Mouse (Mus musculus) liver, embryonic 15.5 days (tissue): Measurements from ENCODE around the gene Slc2a3. TPM values are rescaled to one million over a fixed set of nuclear protein-coding genes. Genes with fewer than 3 reads are reported as not detected.
"Not testable (repeated sequence)": the region's sequence is repeated elsewhere in the genome, so short reads cannot be mapped to it uniquely, and the experiment has no call there.

Experiments used
- ATAC-seq: fragments of 200-750 bp; cut with Nextera tagmentation; 2 replicates; pipeline ENCODE4 v1.8.0; 2017; ENCODE audit warnings: moderate number of reproducible peaks, mild to moderate bottlenecking, moderate library complexity; ENCODE audit not compliant: insufficient read depth
- H3K27ac ChIP-seq: fragments of 300-500 bp; sonication (generic); replicated peaks from 2 replicates; pipeline ENCODE4 v1.5.1; 2015; ENCODE audit warnings: mild to moderate bottlenecking, inconsistent platforms
- H3K27me3 ChIP-seq: fragments of 300-500 bp; sonication (generic); 2 replicates; pipeline ENCODE4 v1.6.1; 2015; ENCODE audit warnings: mild to moderate bottlenecking, inconsistent platforms
- H3K36me3 ChIP-seq: fragments of 300-500 bp; sonication (generic); replicated peaks from 2 replicates; pipeline ENCODE4 v1.6.1; 2015; ENCODE audit warnings: moderate library complexity, mild to moderate bottlenecking, inconsistent platforms
- H3K4me1 ChIP-seq: fragments of 300-500 bp; sonication (generic); replicated peaks from 2 replicates; pipeline ENCODE4 v1.6.1; 2015; ENCODE audit warnings: inconsistent platforms
- H3K4me2 ChIP-seq: fragments of 300-500 bp; sonication (generic); 2 replicates; pipeline ENCODE4 v1.6.1; 2015; ENCODE audit warnings: moderate library complexity, mild to moderate bottlenecking, inconsistent platforms
- H3K4me3 ChIP-seq: fragments of 300-500 bp; sonication (generic); replicated peaks from 2 replicates; pipeline ENCODE4 v1.5.1; 2015; ENCODE audit warnings: mild to moderate bottlenecking, inconsistent platforms
- H3K9ac ChIP-seq: fragments of 300-500 bp; sonication (generic); 2 replicates; pipeline ENCODE4 v1.6.1; 2015; ENCODE audit warnings: moderate library complexity, mild to moderate bottlenecking, inconsistent platforms
- H3K9me3 ChIP-seq: fragments of 300-500 bp; sonication (generic); replicated peaks from 2 replicates; pipeline ENCODE4 v1.6.1; 2016; ENCODE audit warnings: inconsistent platforms
- WGBS: fragments of 180-500 bp; shearing (Covaris S2); methylation state at CpG from one replicate; pipeline ENCODE4 v1.1.7; 2015; ENCODE audit warnings: mixed read lengths; ENCODE audit not compliant: insufficient replicate concordance; 5-methylcytosine and 5-hydroxymethylcytosine counted together
- polyA plus RNA-seq: library from polyadenylated mRNA; unstranded; fragments of >200 nt; fragmentation: Nextera tagmentation; extraction: Ambion mirVana; gene quantifications from 2 replicates; pipeline ENCODE4 v1.2.1, GENCODE M21; 2015

Gene Slc2a3
- polyA plus RNA-seq, 1 experiment from 2014 or later, result 11.8 TPM

GRCm38 (mm10) chr6:122772701-122773100 is 28.7 kb downstream of the Slc2a3 start:
- no peaks in the 10 kb centered on the region for H3K4me1 ChIP-seq
- H3K4me3 ChIP-seq, result no peak overlapping the region
- no peak for ATAC-seq
- 48% methylated on average over 6 of the region's 6 CpGs for WGBS
- no peaks in the 10 kb centered on the region for H3K9me3 ChIP-seq
- no peak overlapping the region for H3K4me2 ChIP-seq
- no peak overlapping the region for H3K27ac ChIP-seq
- no peaks in the 10 kb centered on the region for H3K27me3 ChIP-seq
- no peaks in the 10 kb centered on the region for H3K36me3 ChIP-seq
- H3K9ac ChIP-seq, result no peak overlapping the region

GRCm38 (mm10) chr6:122770760-122771315 is 30.6 kb downstream of the Slc2a3 start:
- H3K4me2 ChIP-seq, result no peak overlapping the region
- H3K4me3 ChIP-seq, result no peak overlapping the region
- H3K36me3 ChIP-seq, result no peaks in the 10 kb centered on the region
- no peak overlapping the region for H3K27ac ChIP-seq
- H3K9me3 ChIP-seq, result no peaks in the 10 kb centered on the region
- H3K27me3 ChIP-seq, result no peaks in the 10 kb centered on the region
- ATAC-seq, result no peak
- H3K4me1 ChIP-seq, result peaks cover 4% of the 10 kb centered on the region; the same call in 1 of the 2 replicates
- no peak overlapping the region for H3K9ac ChIP-seq
- 82% methylated on average over 11 of the region's 11 CpGs for WGBS

- no peak overlapping the region for H3K9ac ChIP-seq
- WGBS, result 68% methylated on average over 10 of the region's 10 CpGs
- no peaks in the 10 kb centered on the region for H3K36me3 ChIP-seq
- no peak overlapping the region for H3K4me2 ChIP-seq
- no peak overlapping the region for H3K4me3 ChIP-seq
- H3K27ac ChIP-seq, result no peak overlapping the region
- H3K27me3 ChIP-seq, result no peaks in the 10 kb centered on the region
- H3K4me1 ChIP-seq, result peaks cover 12% of the 10 kb centered on the region
- H3K9me3 ChIP-seq, result no peaks in the 10 kb centered on the region
- ATAC-seq, result no peak
These were observed 31.4 kb downstream of the Slc2a3 start for GRCm38 (mm10) chr6:122769771-122770759.

- no peak overlapping the region for H3K9ac ChIP-seq
- no peak overlapping the region for H3K4me3 ChIP-seq
- WGBS, result 73% methylated on average over 5 of the region's 5 CpGs
- no peak overlapping the region for H3K4me2 ChIP-seq
- no peak overlapping the region for H3K27ac ChIP-seq
- H3K36me3 ChIP-seq, result no peaks in the 10 kb centered on the region
- peaks cover 7% of the 10 kb centered on the region for H3K27me3 ChIP-seq
- peaks cover 30% of the 10 kb centered on the region for H3K4me1 ChIP-seq
- H3K9me3 ChIP-seq, result no peaks in the 10 kb centered on the region
- ATAC-seq, result no peak
These were observed 33.2 kb downstream of the Slc2a3 start for GRCm38 (mm10) chr6:122768256-122768655.

GRCm38 (mm10) chr6:122767012-122767411 is 34.4 kb downstream of the Slc2a3 start:
- not testable (repeated sequence) for H3K9ac ChIP-seq, H3K27me3 ChIP-seq, H3K9me3 ChIP-seq, H3K36me3 ChIP-seq, H3K4me2 ChIP-seq, H3K27ac ChIP-seq, ATAC-seq, H3K4me3 ChIP-seq
- WGBS, result 62% methylated on average over 3 of the region's 3 CpGs
- H3K4me1 ChIP-seq, result peaks cover 42% of the 10 kb centered on the region

- H3K27me3 ChIP-seq, result peaks cover 7% of the 10 kb centered on the region
- H3K4me3 ChIP-seq, result no peak overlapping the region
- WGBS, result 49% methylated on average over 5 of the region's 5 CpGs
- H3K9ac ChIP-seq, result no peak overlapping the region
- no peaks in the 10 kb centered on the region for H3K9me3 ChIP-seq
- peaks cover 49% of the 10 kb centered on the region for H3K4me1 ChIP-seq
- H3K27ac ChIP-seq, result no peak overlapping the region
- ATAC-seq, result no peak
- no peaks in the 10 kb centered on the region for H3K36me3 ChIP-seq
- H3K4me2 ChIP-seq, result no peak overlapping the region
These were observed 35.1 kb downstream of the Slc2a3 start for GRCm38 (mm10) chr6:122766145-122766968.

GRCm38 (mm10) chr6:122765298-122765956 is 36.0 kb downstream of the Slc2a3 start:
- no peak for ATAC-seq
- WGBS, result 19% methylated on average over 9 of the region's 9 CpGs
- no peaks in the 10 kb centered on the region for H3K36me3 ChIP-seq
- H3K9ac ChIP-seq, result peak overlapping the region; percentile 38
- H3K9me3 ChIP-seq, result no peaks in the 10 kb centered on the region
- H3K4me1 ChIP-seq, result peaks cover 57% of the 10 kb centered on the region
- H3K4me2 ChIP-seq, result peak overlapping the region; percentile 94
- peaks cover 7% of the 10 kb centered on the region for H3K27me3 ChIP-seq
- no peak overlapping the region for H3K27ac ChIP-seq
- peak overlapping the region; percentile 61 for H3K4me3 ChIP-seq

GRCm38 (mm10) chr6:122764446-122765297 is 36.8 kb downstream of the Slc2a3 start:
- peak; percentile 45 for ATAC-seq
- Histone ChIP-seq H3K4me2 (peak overlapping the region; percentile 94), H3K27ac (peak overlapping the region; percentile 79), H3K9ac (peak overlapping the region; percentile 38), H3K9me3 (no peaks in the 10 kb centered on the region), H3K36me3 (no peaks in the 10 kb centered on the region), H3K27me3 (peaks cover 7% of the 10 kb centered on the region), H3K4me1 (peaks cover 60% of the 10 kb centered on the region), H3K4me3 (peak overlapping the region; percentile 61)
- WGBS, result under 1% methylated on average over 56 of the region's 56 CpGs

GRCm38 (mm10) chr6:122763844-122764445 is 37.5 kb downstream of the Slc2a3 start:
- H3K9ac ChIP-seq, result peak overlapping the region; percentile 38; the same call in 1 of the 2 replicates
- H3K4me2 ChIP-seq, result peak overlapping the region; percentile 94
- H3K36me3 ChIP-seq, result no peaks in the 10 kb centered on the region
- peak overlapping the region; percentile 79 for H3K27ac ChIP-seq
- H3K4me1 ChIP-seq, result peaks cover 66% of the 10 kb centered on the region
- 26% methylated on average over 17 of the region's 17 CpGs for WGBS
- ATAC-seq, result no peak
- peak overlapping the region; percentile 61 for H3K4me3 ChIP-seq
- H3K27me3 ChIP-seq, result peaks cover 7% of the 10 kb centered on the region
- H3K9me3 ChIP-seq, result no peaks in the 10 kb centered on the region
